Mouse (Mus musculus): Measurements from ENCODE around the gene Rec114.

DNA sequence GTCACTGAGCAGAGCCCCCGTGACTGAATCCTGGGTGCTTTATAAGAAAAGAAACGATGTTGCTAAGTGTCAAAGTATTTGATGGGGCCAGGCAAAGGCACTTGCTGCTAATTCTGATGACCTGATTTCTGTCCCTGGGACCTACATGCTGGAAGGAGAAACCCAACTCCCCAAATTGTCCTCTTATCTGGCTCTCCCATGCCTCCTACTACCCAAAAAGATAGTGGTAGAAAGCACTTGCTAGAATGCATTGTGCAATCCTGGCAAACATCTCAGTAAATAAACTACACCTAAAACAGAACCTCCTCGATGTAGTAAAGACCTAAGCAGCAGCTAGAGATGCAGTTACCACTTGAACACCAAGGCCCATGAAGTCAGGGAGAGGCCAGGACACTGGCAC, 81.0 kb downstream of the Rec114 start:
- TF ChIP-seq CTCF (IDR thresholded peaks at IDR 0.05; ENCODE audit: low read depth, low read length) (no peak), POLR2A (IDR thresholded peaks at IDR 0.05; ENCODE audit: extremely low read depth, insufficient read depth, low read length) (no peak)
